Mouse (Mus musculus): Measurements from ENCODE around the gene Hook2.

- TF ChIP-seq CTCF (IDR thresholded peaks at IDR 0.05; ENCODE audit: low read depth) (0 out of 2 replicates have a peak, but pooled peaks have one; percentile 2), EP300 (IDR thresholded peaks at IDR 0.05; ENCODE audit: low read depth) (peak; percentile 52)
Measured at GRCm38 (mm10) chr8:84969241-84970134, 20.9 kb upstream of the Hook2 start, which contains the start of the genes Gm49661, Prdx2 and Rnaseh2a.
